Mouse (Mus musculus) forebrain, embryonic 11.5 days (tissue): Measurements from ENCODE around the gene Gramd1b. TPM values are rescaled to one million over a fixed set of nuclear protein-coding genes. Genes with fewer than 3 reads are reported as not detected.

Source experiments
- ATAC-seq: fragments of 200-750 bp; cut with Nextera tagmentation; replicated peaks from 2 replicates; pipeline ENCODE4 v1.8.0; 2017; ENCODE audit warnings: moderate TSS enrichment; ENCODE audit not compliant: low FRiP score
- DNase-seq: peaks from one replicate; pipeline ENCODE4 v3.0.0-alpha.2; 2017; ENCODE audit warnings: low spot score
- H3K27ac ChIP-seq: fragments of 300-500 bp; sonication (generic); 2 replicates; pipeline ENCODE4 v1.5.1; 2014; ENCODE audit warnings: low read depth, low read length
- H3K27me3 ChIP-seq: fragments of 300-500 bp; sonication (generic); 2 replicates; pipeline ENCODE4 v1.6.1; 2014; ENCODE audit warnings: mild to moderate bottlenecking, low read length, mixed read lengths; ENCODE audit not compliant: control insufficient read depth, insufficient read depth
- H3K36me3 ChIP-seq: fragments of 300-500 bp; sonication (generic); 2 replicates; pipeline ENCODE4 v1.6.1; 2014; ENCODE audit warnings: mild to moderate bottlenecking, low read length, moderate library complexity, mixed read lengths; ENCODE audit not compliant: control insufficient read depth, insufficient read depth
- H3K4me1 ChIP-seq: fragments of 300-500 bp; sonication (generic); replicated peaks from 2 replicates; pipeline ENCODE4 v1.6.1; 2014; ENCODE audit warnings: low read length, mixed read lengths; ENCODE audit not compliant: control insufficient read depth, insufficient read depth
- H3K4me2 ChIP-seq: fragments of 300-500 bp; sonication (generic); 2 replicates; pipeline ENCODE4 v1.6.1; 2014; ENCODE audit warnings: low read depth, mild to moderate bottlenecking, low read length, moderate library complexity, mixed read lengths; ENCODE audit not compliant: severe bottlenecking
- H3K4me3 ChIP-seq: fragments of 300-500 bp; sonication (generic); 2 replicates; pipeline ENCODE4 v1.5.1; 2014; ENCODE audit warnings: low read depth, low read length
- H3K9ac ChIP-seq: fragments of 300-500 bp; sonication (generic); 2 replicates; pipeline ENCODE4 v1.6.1; 2014; ENCODE audit warnings: low read length
- H3K9me3 ChIP-seq: fragments of 300-500 bp; sonication (generic); 2 replicates; pipeline ENCODE4 v1.6.1; 2016; ENCODE audit warnings: low read length, mixed read lengths; ENCODE audit not compliant: control insufficient read depth
- WGBS: fragments of 180-500 bp; shearing (Covaris S2); extraction: QIAGEN DNeasy Blood & Tissue Kit; methylation state at CpG from one replicate; pipeline ENCODE4 v1.1.7; 2014; 5-methylcytosine and 5-hydroxymethylcytosine counted together
- polyA plus RNA-seq: library from polyadenylated mRNA; unstranded; fragments of >200 nt; fragmentation: Nextera tagmentation; extraction: Ambion mirVana; gene quantifications from 2 replicates; pipeline ENCODE4 v1.2.1, GENCODE M21; 2014

Gramd1b gene
- polyA plus RNA-seq, 1 experiment from 2014 or later = 3.9 TPM

GRCm38 (mm10) chr9:40356368-40356767 lies 174.8 kb downstream of the Gramd1b start:
- Histone ChIP-seq H3K36me3 (no peaks in the 10 kb centered on the region), H3K4me3 (no peak overlapping the region), H3K9me3 (no peaks in the 10 kb centered on the region), H3K9ac (no peak overlapping the region), H3K4me1 (peaks cover 3% of the 10 kb centered on the region; the same call in 1 of the 2 replicates), H3K4me2 (no peak overlapping the region), H3K27ac (no peak overlapping the region), H3K27me3 (no peaks in the 10 kb centered on the region)
- no peak for DNase-seq
- ATAC-seq = no peak
- WGBS = 90% methylated on average over 5 of the region's 5 CpGs

DNA sequence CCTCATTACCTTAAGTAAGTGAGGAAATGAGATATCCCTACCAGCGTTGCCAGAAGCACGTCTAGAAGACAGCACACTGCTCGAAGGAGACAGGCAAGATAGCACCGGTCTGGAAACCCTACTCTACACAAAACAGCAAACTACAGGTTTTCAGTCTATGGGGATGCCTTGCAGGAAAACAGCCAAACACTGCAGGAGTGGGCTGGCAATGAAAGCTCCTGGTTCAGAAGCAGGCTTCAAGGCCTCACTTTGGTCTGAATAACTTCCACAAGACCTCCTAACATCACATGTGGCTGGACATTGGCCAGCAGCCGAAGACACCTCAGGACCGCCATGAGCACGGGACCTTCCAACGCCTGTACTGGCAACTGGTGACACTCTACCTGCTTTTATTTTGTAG lies 175.8 kb downstream of the Gramd1b start:
- no peaks in the 10 kb centered on the region for H3K36me3 ChIP-seq
- H3K9me3 ChIP-seq = no peaks in the 10 kb centered on the region
- H3K4me3 ChIP-seq = no peak overlapping the region
- no peak overlapping the region for H3K27ac ChIP-seq
- H3K9ac ChIP-seq = no peak overlapping the region
- ATAC-seq (no peak), DNase-seq (no peak)
- 92% methylated on average over 8 of the region's 8 CpGs for WGBS
- H3K4me2 ChIP-seq = no peak overlapping the region
- H3K27me3 ChIP-seq = no peaks in the 10 kb centered on the region
- H3K4me1 ChIP-seq = peaks cover 3% of the 10 kb centered on the region; the same call in 1 of the 2 replicates

GRCm38 (mm10) chr9:40353596-40353995 lies 177.6 kb downstream of the Gramd1b start:
- 69% methylated on average over 6 of the region's 6 CpGs for WGBS
- Histone ChIP-seq H3K4me1 (peaks cover 3% of the 10 kb centered on the region; the same call in 1 of the 2 replicates), H3K27me3 (no peaks in the 10 kb centered on the region), H3K9ac (no peak overlapping the region), H3K9me3 (no peaks in the 10 kb centered on the region), H3K4me2 (no peak overlapping the region), H3K27ac (no peak overlapping the region), H3K36me3 (no peaks in the 10 kb centered on the region), H3K4me3 (no peak overlapping the region)
- DNase-seq (no peak), ATAC-seq (no peak)

GRCm38 (mm10) chr9:40350640-40351039 lies 180.5 kb downstream of the Gramd1b start:
- Histone ChIP-seq H3K4me3 (no peak overlapping the region), H3K27me3 (no peaks in the 10 kb centered on the region), H3K36me3 (no peaks in the 10 kb centered on the region), H3K4me1 (0 out of 2 replicates have a peak, but pooled peaks cover 5% of the 10 kb centered on the region), H3K9ac (no peak overlapping the region), H3K27ac (no peak overlapping the region), H3K4me2 (no peak overlapping the region), H3K9me3 (no peaks in the 10 kb centered on the region)
- no peak for DNase-seq
- 0 out of 2 replicates have a peak, but pooled peaks have one; percentile 39 for ATAC-seq
- WGBS = 29% methylated on average over 7 of the region's 7 CpGs

- Histone ChIP-seq H3K36me3 (no peaks in the 10 kb centered on the region), H3K27ac (no peak overlapping the region), H3K9me3 (no peaks in the 10 kb centered on the region), H3K4me1 (peaks cover 5% of the 10 kb centered on the region; the same call in 1 of the 2 replicates), H3K4me3 (no peak overlapping the region), H3K4me2 (no peak overlapping the region), H3K9ac (no peak overlapping the region), H3K27me3 (no peaks in the 10 kb centered on the region)
- DNase-seq (no peak), ATAC-seq (no peak)
- 25% methylated on average over 2 of the region's 2 CpGs for WGBS
Observed at GRCm38 (mm10) chr9:40350052-40350451, 181.1 kb downstream of the Gramd1b start.

DNA sequence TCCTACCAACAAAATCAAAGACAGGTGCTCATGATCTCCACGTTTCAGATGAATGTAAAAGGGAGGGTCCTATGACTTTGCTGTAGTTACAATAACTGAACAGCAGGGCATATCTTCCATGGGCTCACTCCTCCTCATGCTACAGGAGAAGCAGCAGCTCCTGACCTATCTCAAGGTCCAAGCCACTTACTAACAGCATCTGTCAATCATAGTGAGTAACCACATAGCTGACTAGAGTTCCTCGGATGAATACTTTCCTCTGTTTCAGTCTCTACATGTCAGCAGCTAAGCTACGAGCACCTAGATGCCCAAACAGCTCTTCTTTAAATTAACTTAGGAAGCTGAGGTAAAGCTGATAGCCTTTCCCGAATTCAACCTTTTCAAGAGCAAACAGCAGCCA lies 181.6 kb downstream of the Gramd1b start:
- no peaks in the 10 kb centered on the region for H3K36me3 ChIP-seq
- H3K27me3 ChIP-seq = no peaks in the 10 kb centered on the region
- no peak for ATAC-seq
- H3K4me1 ChIP-seq = peaks cover 5% of the 10 kb centered on the region; the same call in 1 of the 2 replicates
- no peak overlapping the region for H3K4me3 ChIP-seq
- no peak overlapping the region for H3K27ac ChIP-seq
- H3K4me2 ChIP-seq = no peak overlapping the region
- H3K9ac ChIP-seq = no peak overlapping the region
- no peaks in the 10 kb centered on the region for H3K9me3 ChIP-seq
- DNase-seq = no peak
- WGBS = 77% methylated on average over 4 of the region's 4 CpGs

DNA sequence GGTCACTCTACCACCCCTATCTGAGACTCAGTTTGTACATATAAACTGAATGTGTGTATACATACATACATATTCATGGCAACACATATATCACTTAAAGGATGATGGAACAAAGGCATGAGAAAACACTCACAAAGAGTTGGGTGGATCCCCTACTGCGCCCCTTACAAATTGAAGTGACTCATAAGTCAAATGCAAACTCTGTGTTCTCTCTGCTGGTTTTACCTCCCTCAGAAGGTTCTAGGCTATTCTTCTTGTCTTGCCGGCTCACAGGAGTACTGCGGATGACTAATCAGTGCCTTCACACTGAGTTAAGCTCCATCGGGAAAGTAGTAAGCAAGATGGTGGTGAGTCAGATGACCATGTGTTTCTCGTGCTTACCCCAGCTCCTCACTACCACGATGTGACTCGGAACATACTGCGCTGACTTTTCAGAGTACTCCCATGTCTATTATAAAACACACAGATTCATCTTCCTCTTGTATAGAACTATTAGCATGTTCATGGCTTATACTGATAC lies 182.4 kb downstream of the Gramd1b start:
- ATAC-seq (no peak), DNase-seq (no peak)
- Histone ChIP-seq H3K4me1 (peaks cover 5% of the 10 kb centered on the region; the same call in 1 of the 2 replicates), H3K27me3 (no peaks in the 10 kb centered on the region), H3K36me3 (no peaks in the 10 kb centered on the region), H3K27ac (no peak overlapping the region), H3K9ac (no peak overlapping the region), H3K4me2 (no peak overlapping the region), H3K4me3 (no peak overlapping the region), H3K9me3 (no peaks in the 10 kb centered on the region)
- WGBS = 95% methylated on average over 8 of the region's 8 CpGs

- H3K36me3 ChIP-seq = no peaks in the 10 kb centered on the region
- peak overlapping the region; percentile 27; the same call in 1 of the 2 replicates for H3K9ac ChIP-seq
- 31% methylated on average over 16 of the region's 16 CpGs for WGBS
- H3K27me3 ChIP-seq = no peaks in the 10 kb centered on the region
- peak; percentile 64 for ATAC-seq
- DNase-seq = peak; percentile 64
- H3K4me1 ChIP-seq = peaks cover 5% of the 10 kb centered on the region; the same call in 1 of the 2 replicates
- H3K4me3 ChIP-seq = peak overlapping the region; percentile 20
- H3K27ac ChIP-seq = no peak overlapping the region
- H3K4me2 ChIP-seq = peak overlapping the region; percentile 43
- no peaks in the 10 kb centered on the region for H3K9me3 ChIP-seq
Observed at GRCm38 (mm10) chr9:40346232-40346984, 184.8 kb downstream of the Gramd1b start.
